Mouse (Mus musculus) hindbrain, embryonic 11.5 days (tissue): ENCODE measurements around the gene Fbxo10. TPM values are rescaled to one million over a fixed set of nuclear protein-coding genes. Genes with fewer than 3 reads are reported as not detected.
"Not testable (repeated sequence)": the region's sequence is repeated elsewhere in the genome, so short reads cannot be mapped to it uniquely, and the experiment has no call there.

ENCODE experiments used
- ATAC-seq: fragments of 200-750 bp; cut with Nextera tagmentation; 2 replicates; pipeline ENCODE4 v1.8.0; 2017; ENCODE audit warnings: mild to moderate bottlenecking, moderate TSS enrichment, moderate library complexity; ENCODE audit not compliant: low FRiP score
- DNase-seq: peaks from one replicate; pipeline ENCODE4 v3.0.0-alpha.2; 2015; ENCODE audit warnings: low spot score
- H3K27ac ChIP-seq: fragments of 300-500 bp; sonication (generic); 2 replicates; pipeline ENCODE4 v1.5.1; 2014; ENCODE audit warnings: mild to moderate bottlenecking, low read depth, low read length
- H3K27me3 ChIP-seq: fragments of 300-500 bp; sonication (generic); 2 replicates; pipeline ENCODE4 v1.6.1; 2014; ENCODE audit warnings: mild to moderate bottlenecking, low read length, moderate library complexity, mixed read lengths; ENCODE audit not compliant: control insufficient read depth, insufficient read depth
- H3K36me3 ChIP-seq: fragments of 300-500 bp; sonication (generic); 2 replicates; pipeline ENCODE4 v1.6.1; 2014; ENCODE audit warnings: mild to moderate bottlenecking, low read length, moderate library complexity, mixed read lengths; ENCODE audit not compliant: control insufficient read depth, insufficient read depth
- H3K4me1 ChIP-seq: fragments of 300-500 bp; sonication (generic); replicated peaks from 2 replicates; pipeline ENCODE4 v1.6.1; 2014; ENCODE audit warnings: low read length, mixed read lengths; ENCODE audit not compliant: control insufficient read depth, insufficient read depth
- H3K4me2 ChIP-seq: fragments of 300-500 bp; sonication (generic); replicated peaks from 2 replicates; pipeline ENCODE4 v1.6.1; 2014; ENCODE audit warnings: mild to moderate bottlenecking, low read depth, low read length
- H3K4me3 ChIP-seq: fragments of 300-500 bp; sonication (generic); 2 replicates; pipeline ENCODE4 v1.5.1; 2014; ENCODE audit warnings: low read depth, low read length
- H3K9ac ChIP-seq: fragments of 300-500 bp; sonication (generic); 2 replicates; pipeline ENCODE4 v1.6.1; 2014; ENCODE audit warnings: low read depth, low read length
- H3K9me3 ChIP-seq: fragments of 300-500 bp; sonication (generic); 2 replicates; pipeline ENCODE4 v1.6.1; 2016; ENCODE audit warnings: low read length; ENCODE audit not compliant: control insufficient read depth
- WGBS: fragments of 180-500 bp; shearing (Covaris S2); extraction: QIAGEN DNeasy Blood & Tissue Kit; methylation state at CpG from one replicate; pipeline ENCODE4 v1.1.7; 2014; 5-methylcytosine and 5-hydroxymethylcytosine counted together
- polyA plus RNA-seq: library from polyadenylated mRNA; unstranded; fragments of >200 nt; fragmentation: Nextera tagmentation; extraction: Ambion mirVana; gene quantifications from 2 replicates; pipeline ENCODE4 v1.2.1, GENCODE M21; 2014

Fbxo10 gene
- polyA plus RNA-seq, 1 experiment from 2014 or later: 5.1 TPM

DNA sequence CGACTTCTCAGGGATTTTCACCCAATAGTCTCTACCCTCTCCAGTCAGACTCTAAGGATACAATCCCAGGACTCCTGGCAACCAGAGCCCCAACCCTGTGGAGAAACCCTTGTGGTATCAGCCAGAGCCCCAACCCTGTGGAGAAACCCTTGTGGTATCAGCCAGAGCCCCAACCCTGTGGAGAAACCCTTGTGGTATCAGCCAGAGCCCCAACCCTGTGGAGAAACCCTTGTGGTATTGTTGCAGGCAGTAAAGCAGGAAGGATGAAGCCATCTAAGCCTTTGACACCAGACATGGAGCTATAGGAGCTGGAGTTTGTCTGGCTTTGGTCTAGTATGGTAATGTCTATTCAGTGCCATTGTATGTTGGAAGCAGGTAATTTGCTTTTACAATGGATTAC, 20.6 kb downstream of the Fbxo10 start:
- H3K4me1 ChIP-seq, H3K9me3 ChIP-seq, DNase-seq, H3K4me2 ChIP-seq, H3K27ac ChIP-seq, H3K36me3 ChIP-seq, H3K9ac ChIP-seq, H3K4me3 ChIP-seq, ATAC-seq, H3K27me3 ChIP-seq: not testable (repeated sequence)
- WGBS: 90% methylated on average over 1 of the region's 1 CpGs

DNA sequence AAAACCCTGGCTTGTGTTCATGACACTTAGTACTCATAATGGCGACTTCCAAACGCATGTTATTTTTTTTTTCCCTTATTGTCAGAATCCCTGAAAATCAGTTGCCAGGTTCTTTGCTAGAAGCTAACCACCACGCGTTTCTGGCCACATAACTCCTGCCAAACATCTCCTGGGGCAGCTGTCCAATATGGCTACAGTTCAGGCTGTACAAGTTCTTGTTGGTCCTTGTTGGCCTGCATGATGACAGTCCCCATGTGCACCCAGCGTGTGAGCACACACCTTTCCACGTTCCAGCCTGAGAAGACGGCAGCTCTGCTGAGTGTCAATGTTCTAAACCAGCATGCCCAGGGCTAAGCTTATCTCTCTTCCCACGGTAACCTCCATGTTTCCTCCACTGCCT, 29.0 kb downstream of the Fbxo10 start:
- no peak for ATAC-seq
- no peaks in the 10 kb centered on the region for H3K4me1 ChIP-seq
- DNase-seq: no peak
- no peak overlapping the region for H3K4me3 ChIP-seq
- no peaks in the 10 kb centered on the region for H3K27me3 ChIP-seq
- H3K36me3 ChIP-seq: no peaks in the 10 kb centered on the region
- WGBS: 90% methylated on average over 8 of the region's 8 CpGs
- no peaks in the 10 kb centered on the region for H3K9me3 ChIP-seq
- no peak overlapping the region for H3K4me2 ChIP-seq
- no peak overlapping the region for H3K9ac ChIP-seq
- no peak overlapping the region for H3K27ac ChIP-seq

DNA sequence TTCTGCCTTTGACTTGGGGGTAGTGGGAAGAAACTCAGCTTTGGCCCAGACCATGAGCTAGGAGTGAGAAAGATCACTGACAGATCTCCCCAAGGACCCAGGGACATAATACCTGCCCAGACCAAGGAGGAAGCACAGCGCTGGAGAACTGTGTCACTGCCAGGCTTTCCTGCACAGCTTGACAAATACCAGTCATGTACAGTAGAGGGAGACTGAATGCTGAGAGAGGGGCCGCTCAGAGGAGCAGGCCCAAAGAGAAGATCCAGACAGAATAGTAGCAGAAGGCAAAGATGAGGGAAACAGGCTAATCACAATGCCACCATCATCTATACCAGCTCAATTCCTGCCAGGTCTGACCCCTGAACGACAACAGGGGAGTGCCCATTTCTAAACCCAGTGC, 29.5 kb downstream of the Fbxo10 start:
- H3K36me3 ChIP-seq: no peaks in the 10 kb centered on the region
- no peaks in the 10 kb centered on the region for H3K4me1 ChIP-seq
- no peak overlapping the region for H3K27ac ChIP-seq
- peak; percentile 19 for DNase-seq
- H3K9ac ChIP-seq: no peak overlapping the region
- no peak for ATAC-seq
- no peak overlapping the region for H3K4me2 ChIP-seq
- 55% methylated on average over 3 of the region's 3 CpGs for WGBS
- H3K9me3 ChIP-seq: no peaks in the 10 kb centered on the region
- no peaks in the 10 kb centered on the region for H3K27me3 ChIP-seq
- no peak overlapping the region for H3K4me3 ChIP-seq

DNA sequence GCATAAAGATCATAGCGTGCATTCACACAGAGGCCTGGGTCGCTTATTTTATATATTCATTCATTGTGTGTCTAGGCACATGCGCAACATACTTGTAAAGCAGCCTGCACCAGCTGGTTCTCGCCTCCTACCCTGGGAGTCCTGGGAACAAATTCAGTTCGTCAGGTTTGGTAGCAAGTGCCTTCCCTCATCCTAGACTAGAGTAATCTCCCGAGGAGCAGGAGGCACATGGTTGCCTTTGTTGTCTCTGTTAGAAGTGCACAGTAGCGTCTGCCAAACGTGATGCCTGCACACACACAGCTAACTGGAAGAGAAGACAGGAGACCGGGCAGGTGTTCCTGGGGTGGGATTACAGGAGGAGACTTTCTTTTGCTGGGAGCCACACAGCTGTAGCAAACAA, 36.4 kb downstream of the Fbxo10 start:
- H3K9ac ChIP-seq: no peak overlapping the region
- no peak overlapping the region for H3K27ac ChIP-seq
- 82% methylated on average over 9 of the region's 9 CpGs for WGBS
- H3K36me3 ChIP-seq: no peaks in the 10 kb centered on the region
- no peaks in the 10 kb centered on the region for H3K4me1 ChIP-seq
- no peak overlapping the region for H3K4me3 ChIP-seq
- ATAC-seq (no peak), DNase-seq (no peak)
- H3K4me2 ChIP-seq: no peak overlapping the region
- H3K27me3 ChIP-seq: no peaks in the 10 kb centered on the region
- no peaks in the 10 kb centered on the region for H3K9me3 ChIP-seq

DNA sequence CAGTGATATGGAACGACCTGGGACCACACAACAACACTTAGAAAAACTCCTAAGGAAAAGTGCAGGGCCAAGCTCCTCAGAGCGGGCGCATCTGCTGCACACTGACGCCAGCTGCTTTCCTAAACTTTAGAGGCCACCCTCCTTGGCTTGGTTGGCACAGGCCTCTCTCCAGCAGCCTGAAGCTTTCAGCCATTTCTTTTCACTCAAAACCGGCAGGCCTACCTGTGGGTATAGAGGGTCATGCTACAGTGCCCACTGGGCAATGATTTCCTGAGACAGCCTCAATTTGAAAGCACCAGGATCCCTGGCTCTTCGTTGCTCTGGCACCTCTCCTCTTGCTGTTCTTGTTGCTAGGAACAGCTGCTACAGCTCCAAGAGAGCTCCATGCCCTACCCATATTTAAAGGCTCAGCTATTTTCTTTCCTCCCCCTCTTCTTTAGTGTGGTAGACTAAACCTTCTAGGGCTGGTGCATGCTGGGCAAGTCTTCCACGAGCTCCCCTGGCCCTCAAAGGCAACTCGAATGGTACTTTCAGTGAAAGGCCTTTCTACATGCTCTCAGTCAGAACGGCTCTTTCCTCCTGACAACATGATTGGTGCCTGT, 37.0 kb downstream of the Fbxo10 start:
- ATAC-seq (no peak), DNase-seq (no peak)
- Histone ChIP-seq H3K9me3 (no peaks in the 10 kb centered on the region), H3K4me3 (no peak overlapping the region), H3K27me3 (no peaks in the 10 kb centered on the region), H3K4me2 (no peak overlapping the region), H3K4me1 (no peaks in the 10 kb centered on the region), H3K36me3 (no peaks in the 10 kb centered on the region), H3K9ac (no peak overlapping the region), H3K27ac (no peak overlapping the region)
- WGBS: 88% methylated on average over 9 of the region's 9 CpGs

DNA sequence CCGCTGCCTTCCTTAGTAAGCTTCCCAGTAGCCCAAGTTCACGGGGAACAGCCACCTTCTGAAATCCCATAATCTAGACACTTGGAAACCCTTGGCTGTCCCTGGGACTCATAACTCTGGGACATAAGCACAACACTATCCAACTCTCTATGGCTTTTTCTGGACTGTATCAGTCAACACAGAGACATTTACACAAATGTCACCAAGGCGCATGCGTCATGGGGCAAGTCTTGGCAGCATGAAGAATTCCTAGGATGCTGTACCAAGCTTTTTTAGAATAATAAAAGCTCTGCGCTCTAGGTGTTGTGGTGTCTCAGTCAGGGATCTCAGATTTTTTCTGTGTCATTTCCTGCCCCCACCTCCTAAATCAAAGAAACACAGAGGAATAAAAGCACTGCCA, 37.7 kb downstream of the Fbxo10 start:
- no peak for ATAC-seq
- no peak overlapping the region for H3K4me2 ChIP-seq
- H3K4me1 ChIP-seq: no peaks in the 10 kb centered on the region
- no peak for DNase-seq
- WGBS: 94% methylated on average over 5 of the region's 5 CpGs
- H3K27me3 ChIP-seq: no peaks in the 10 kb centered on the region
- no peaks in the 10 kb centered on the region for H3K9me3 ChIP-seq
- no peak overlapping the region for H3K4me3 ChIP-seq
- no peak overlapping the region for H3K9ac ChIP-seq
- no peaks in the 10 kb centered on the region for H3K36me3 ChIP-seq
- H3K27ac ChIP-seq: no peak overlapping the region

DNA sequence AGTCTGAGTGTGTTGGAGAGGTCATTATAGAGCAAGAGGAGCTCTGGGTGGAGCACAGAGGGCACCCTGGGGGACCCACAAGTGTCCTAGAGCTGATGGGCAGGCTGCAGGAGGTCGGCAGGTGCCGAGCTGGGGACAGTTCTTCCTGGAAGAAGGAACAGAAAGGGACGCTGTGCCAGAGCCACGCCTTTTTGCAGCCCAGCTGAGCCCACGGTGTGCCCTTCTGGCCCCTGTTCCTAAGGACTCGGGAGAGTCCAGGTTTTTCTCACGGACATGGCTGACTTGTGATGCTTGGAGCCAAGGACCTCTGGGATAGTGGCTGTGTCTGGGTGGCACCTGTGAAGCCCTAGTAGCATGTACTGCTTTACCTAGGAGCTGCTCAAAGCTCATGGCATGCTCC, 43.6 kb downstream of the Fbxo10 start:
- no peaks in the 10 kb centered on the region for H3K36me3 ChIP-seq
- no peak overlapping the region for H3K27ac ChIP-seq
- no peaks in the 10 kb centered on the region for H3K4me1 ChIP-seq
- no peaks in the 10 kb centered on the region for H3K27me3 ChIP-seq
- H3K4me2 ChIP-seq: no peak overlapping the region
- ATAC-seq (no peak), DNase-seq (no peak)
- WGBS: 77% methylated on average over 7 of the region's 7 CpGs
- H3K9me3 ChIP-seq: no peaks in the 10 kb centered on the region
- H3K4me3 ChIP-seq: no peak overlapping the region
- H3K9ac ChIP-seq: no peak overlapping the region

DNA sequence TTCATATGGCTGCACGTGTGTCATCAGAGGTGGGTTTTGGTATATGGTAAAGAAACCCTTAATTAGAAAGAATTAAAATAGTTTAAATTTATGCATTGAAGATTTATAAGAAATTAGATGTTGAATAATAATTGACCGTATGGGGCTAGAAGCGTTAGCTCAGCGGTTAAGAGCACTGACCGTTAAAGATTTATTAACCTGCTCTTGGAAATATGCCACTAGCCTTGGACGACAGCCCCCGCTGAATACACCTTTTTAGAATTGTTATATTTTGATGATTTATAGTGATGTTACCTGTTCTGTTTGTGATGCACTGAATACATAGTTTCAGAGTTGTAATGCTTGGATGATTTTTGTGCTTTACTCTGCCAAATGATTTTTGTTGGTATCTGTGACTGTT, 44.9 kb downstream of the Fbxo10 start:
- DNase-seq, H3K4me2 ChIP-seq, H3K36me3 ChIP-seq, H3K9me3 ChIP-seq, H3K4me3 ChIP-seq, ATAC-seq, H3K27ac ChIP-seq, H3K9ac ChIP-seq, H3K4me1 ChIP-seq, H3K27me3 ChIP-seq: not testable (repeated sequence)
- 95% methylated on average over 7 of the region's 7 CpGs for WGBS

DNA sequence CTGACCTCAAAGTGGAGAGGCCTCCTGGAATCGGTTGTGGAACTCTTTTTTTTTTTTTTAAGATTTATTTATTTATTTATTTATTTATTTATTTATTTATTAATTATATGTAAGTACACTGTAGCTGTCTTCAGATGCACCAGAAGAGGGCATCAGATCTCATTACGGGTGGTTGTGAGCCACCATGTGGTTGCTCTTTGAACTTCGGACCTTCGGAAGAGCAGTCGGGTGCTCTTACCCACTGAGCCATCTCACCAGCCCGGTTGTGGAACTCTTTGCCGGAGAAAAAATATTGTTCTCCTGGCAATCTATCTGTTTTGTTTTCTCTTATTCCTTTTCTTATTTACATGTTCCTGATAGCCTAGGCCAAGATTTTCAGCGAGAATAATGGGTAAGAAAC, 45.5 kb downstream of the Fbxo10 start:
- not testable (repeated sequence) for H3K27me3 ChIP-seq, H3K27ac ChIP-seq, H3K4me2 ChIP-seq, H3K9ac ChIP-seq, H3K36me3 ChIP-seq, H3K9me3 ChIP-seq, ATAC-seq, H3K4me1 ChIP-seq, H3K4me3 ChIP-seq
- DNase-seq: peak; percentile 20
- 62% methylated on average over 8 of the region's 8 CpGs for WGBS
